Mouse (Mus musculus) testis, adult 2 months (tissue): Measurements from ENCODE around the gene Gfra1.

Source experiments
- CTCF ChIP-seq: fragments of 200-500 bp; IDR thresholded peaks from 2 replicates; pipeline ENCODE4 v1.5.1; 2012; ENCODE audit warnings: low read depth, mild to moderate bottlenecking, inconsistent platforms, low read length, moderate library complexity; ENCODE audit not compliant: control insufficient read depth, insufficient read depth, insufficient replicate concordance
- POLR2A ChIP-seq: fragments of 200-500 bp; IDR thresholded peaks from 2 replicates; pipeline ENCODE4 v1.6.1; 2012; ENCODE audit warnings: low read depth, mild to moderate bottlenecking, inconsistent platforms, low read length, moderate library complexity; ENCODE audit not compliant: control insufficient read depth

DNA sequence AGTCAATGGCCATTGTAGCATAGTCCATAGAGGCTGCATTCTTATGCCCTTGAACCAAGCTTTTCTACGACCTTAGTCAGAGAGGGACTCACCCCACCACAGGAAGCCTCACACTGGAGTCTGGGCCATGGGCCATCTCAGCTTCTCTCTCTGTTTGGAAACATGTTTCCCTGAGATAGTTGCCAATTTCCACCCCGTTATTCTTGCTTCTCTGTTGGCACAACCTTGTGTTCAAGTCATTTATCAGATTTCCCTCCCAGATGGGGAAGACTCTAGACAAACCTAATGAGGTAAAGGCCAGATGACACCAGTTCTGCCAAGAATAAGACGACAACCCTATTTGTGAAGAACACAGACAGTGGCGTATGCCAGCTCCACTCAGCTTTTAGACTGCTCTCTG lies 238.1 kb downstream of the Gfra1 start:
- TF ChIP-seq POLR2A (no peak), CTCF (no peak)
